Mouse (Mus musculus): ENCODE results near the gene Cpn2. TPM values are rescaled to one million over a fixed set of nuclear protein-coding genes. Genes with fewer than 3 reads are reported as not detected.
A peak's percentile ranks its signal among the peaks of the same experiment; 100 is the strongest.

Cpn2 gene
- polyA plus RNA-seq, 1 experiment: 0.02 TPM

GRCm38 (mm10) chr16:30263156-30263555 lies 4.1 kb downstream of the Cpn2 start:
- H3K4me3 ChIP-seq (ENCODE audit: control insufficient read depth, low read depth, low read length): no peak overlapping the region
- no peak for TF ChIP-seq POLR2A (IDR thresholded peaks at IDR 0.05; ENCODE audit: control insufficient read depth, low read depth, low read length)
- no peak for TF ChIP-seq CTCF (IDR thresholded peaks at IDR 0.05; ENCODE audit: control insufficient read depth, insufficient read depth, insufficient replicate concordance, low read depth, low read length)
- H3K4me1 ChIP-seq (ENCODE audit: control insufficient read depth, insufficient read depth, low read length): no peaks in the 10 kb centered on the region
- no peaks in the 10 kb centered on the region for H3K36me3 ChIP-seq (ENCODE audit: control insufficient read depth, insufficient read depth, low read length)
- no peak overlapping the region for H3K27ac ChIP-seq (ENCODE audit: control insufficient read depth, insufficient read depth, low read depth, low read length)
- no peaks in the 10 kb centered on the region for H3K27me3 ChIP-seq (ENCODE audit: control insufficient read depth, insufficient read depth, low read length)

DNA sequence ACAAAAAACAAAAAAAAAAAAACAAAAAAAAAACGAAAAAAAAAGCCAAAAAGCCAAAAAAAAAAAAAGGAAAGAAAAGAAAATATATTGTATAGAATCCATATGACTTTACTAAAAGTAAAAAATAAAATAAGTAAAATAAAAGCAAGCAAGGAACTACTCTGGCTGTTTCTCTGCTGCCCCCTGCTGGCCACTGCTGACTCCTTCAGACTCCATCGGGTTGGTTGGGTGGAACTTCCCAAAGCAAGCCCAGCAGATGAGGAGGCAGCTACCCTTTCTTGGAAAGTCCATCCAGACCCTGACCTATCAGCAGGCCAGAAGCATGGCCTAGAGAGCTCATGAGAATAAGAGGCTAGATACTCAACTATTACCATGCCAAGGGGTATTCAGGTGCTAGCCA lies 4.6 kb downstream of the Cpn2 start:
- H3K27me3 ChIP-seq (ENCODE audit: control insufficient read depth, insufficient read depth, low read length): no peaks in the 10 kb centered on the region

DNA sequence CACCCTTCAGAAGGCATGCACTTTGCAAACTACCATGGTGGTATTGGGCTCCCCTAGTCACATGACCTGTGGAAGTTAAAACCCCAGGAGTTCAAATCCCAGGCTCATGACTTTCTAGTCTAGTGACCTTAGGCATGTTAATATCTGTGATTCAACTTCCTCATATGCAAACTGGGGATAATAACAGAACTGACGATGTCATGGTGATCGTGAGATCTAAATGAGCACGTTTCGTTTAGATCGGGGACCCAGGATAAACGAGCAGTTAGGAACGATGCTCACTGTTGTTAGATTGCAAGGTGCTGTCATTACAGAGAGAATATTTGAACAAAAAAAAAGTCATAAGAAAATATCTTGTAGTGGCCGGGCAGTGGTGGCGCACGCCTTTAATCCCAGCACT lies 5.1 kb downstream of the Cpn2 start:
- Histone ChIP-seq H3K27me3 (ENCODE audit: control insufficient read depth, insufficient read depth, low read length) (no peaks in the 10 kb centered on the region), H3K4me3 (ENCODE audit: control insufficient read depth, low read depth, low read length) (no peak overlapping the region), H3K36me3 (ENCODE audit: control insufficient read depth, insufficient read depth, low read length) (no peaks in the 10 kb centered on the region), H3K4me1 (ENCODE audit: control insufficient read depth, insufficient read depth, low read length) (no peaks in the 10 kb centered on the region), H3K27ac (ENCODE audit: control insufficient read depth, insufficient read depth, low read depth, low read length) (no peak overlapping the region)
- TF ChIP-seq CTCF (IDR thresholded peaks at IDR 0.05; ENCODE audit: control insufficient read depth, insufficient read depth, insufficient replicate concordance, low read depth, low read length) (no peak), POLR2A (IDR thresholded peaks at IDR 0.05; ENCODE audit: control insufficient read depth, low read depth, low read length) (no peak)

More for the DNA sequence above, 4.6 kb downstream of the Cpn2 start:
- peak; percentile 73; the same call in 1 of the 2 replicates for TF ChIP-seq CTCF (IDR thresholded peaks at IDR 0.05; ENCODE audit: control insufficient read depth, insufficient read depth, insufficient replicate concordance, low read depth, low read length)
- TF ChIP-seq POLR2A (IDR thresholded peaks at IDR 0.05; ENCODE audit: control insufficient read depth, low read depth, low read length): no peak
- Histone ChIP-seq H3K27ac (ENCODE audit: control insufficient read depth, insufficient read depth, low read depth, low read length) (no peak overlapping the region), H3K36me3 (ENCODE audit: control insufficient read depth, insufficient read depth, low read length) (no peaks in the 10 kb centered on the region), H3K4me1 (ENCODE audit: control insufficient read depth, insufficient read depth, low read length) (no peaks in the 10 kb centered on the region), H3K4me3 (ENCODE audit: control insufficient read depth, low read depth, low read length) (no peak overlapping the region)

DNA sequence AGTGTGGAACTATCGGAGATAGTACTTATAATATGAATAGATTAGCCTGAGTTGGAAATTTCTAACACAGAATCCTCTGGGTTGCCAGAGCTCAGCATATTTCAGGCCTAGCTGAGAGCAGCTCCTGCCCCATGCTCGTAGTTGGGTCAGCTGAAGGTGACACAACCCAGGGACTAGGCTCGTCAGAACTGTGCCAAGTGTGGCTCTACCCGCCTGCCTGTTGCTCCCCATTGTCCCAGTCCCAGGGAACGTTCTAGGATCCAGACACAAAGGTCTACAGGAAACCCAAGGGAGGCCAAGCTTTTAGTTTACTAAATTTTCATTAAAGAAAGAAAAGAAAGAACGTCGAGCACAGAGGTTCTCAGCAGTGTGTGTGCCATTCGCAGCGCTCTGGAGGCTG lies 6.0 kb downstream of the Cpn2 start:
- no peaks in the 10 kb centered on the region for H3K4me1 ChIP-seq (ENCODE audit: control insufficient read depth, insufficient read depth, low read length)
- no peak overlapping the region for H3K27ac ChIP-seq (ENCODE audit: control insufficient read depth, insufficient read depth, low read depth, low read length)
- no peaks in the 10 kb centered on the region for H3K27me3 ChIP-seq (ENCODE audit: control insufficient read depth, insufficient read depth, low read length)
- no peak overlapping the region for H3K4me3 ChIP-seq (ENCODE audit: control insufficient read depth, low read depth, low read length)
- TF ChIP-seq POLR2A (IDR thresholded peaks at IDR 0.05; ENCODE audit: control insufficient read depth, low read depth, low read length) (no peak), CTCF (IDR thresholded peaks at IDR 0.05; ENCODE audit: control insufficient read depth, insufficient read depth, insufficient replicate concordance, low read depth, low read length) (no peak)
- H3K36me3 ChIP-seq (ENCODE audit: control insufficient read depth, insufficient read depth, low read length): no peaks in the 10 kb centered on the region

DNA sequence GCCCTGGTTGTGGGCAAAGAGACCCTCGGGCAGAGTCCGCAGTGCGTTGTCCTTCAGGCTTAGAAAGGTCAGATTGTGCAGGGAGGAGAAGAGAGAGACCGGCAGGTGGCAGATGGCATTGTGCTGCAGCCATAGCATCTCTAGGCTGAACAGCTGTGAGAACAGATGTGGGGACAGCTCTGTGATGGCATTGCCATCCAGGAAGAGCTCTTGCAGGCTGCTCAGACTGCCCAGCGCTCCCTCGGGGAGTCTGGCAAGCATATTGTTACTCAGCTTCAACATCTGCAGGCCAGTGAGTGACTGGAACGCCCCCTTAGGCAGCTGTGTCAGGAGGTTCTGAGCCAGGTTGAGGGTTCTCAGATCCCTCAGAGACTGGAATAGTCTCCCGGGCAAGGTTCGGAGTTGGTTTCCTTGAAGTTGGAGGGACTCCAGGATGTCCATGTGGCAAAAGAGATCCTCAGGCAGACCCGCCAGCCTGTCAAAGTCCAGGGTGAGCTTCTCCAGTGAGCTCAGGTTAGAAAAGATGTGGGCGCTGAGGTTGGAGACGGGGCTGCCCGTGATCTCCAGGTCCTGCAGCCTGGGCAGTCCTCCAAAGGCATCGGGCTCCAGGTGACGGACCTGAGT lies 7.2 kb downstream of the Cpn2 start:
- TF ChIP-seq POLR2A (IDR thresholded peaks at IDR 0.05; ENCODE audit: control insufficient read depth, low read depth, low read length) (no peak), CTCF (IDR thresholded peaks at IDR 0.05; ENCODE audit: control insufficient read depth, insufficient read depth, insufficient replicate concordance, low read depth, low read length) (no peak)

GRCm38 (mm10) chr16:30259444-30259843 lies 7.9 kb downstream of the Cpn2 start:
- Histone ChIP-seq H3K36me3 (ENCODE audit: control insufficient read depth, insufficient read depth, low read length) (no peaks in the 10 kb centered on the region), H3K4me1 (ENCODE audit: control insufficient read depth, insufficient read depth, low read length) (no peaks in the 10 kb centered on the region), H3K27ac (ENCODE audit: control insufficient read depth, insufficient read depth, low read depth, low read length) (no peak overlapping the region), H3K4me3 (ENCODE audit: control insufficient read depth, low read depth, low read length) (no peak overlapping the region), H3K27me3 (ENCODE audit: control insufficient read depth, insufficient read depth, low read length) (no peaks in the 10 kb centered on the region)
- no peak for TF ChIP-seq CTCF (IDR thresholded peaks at IDR 0.05; ENCODE audit: control insufficient read depth, insufficient read depth, insufficient replicate concordance, low read depth, low read length)
- TF ChIP-seq POLR2A (IDR thresholded peaks at IDR 0.05; ENCODE audit: control insufficient read depth, low read depth, low read length): no peak

More for the DNA sequence above, 7.2 kb downstream of the Cpn2 start:
- H3K4me1 ChIP-seq (ENCODE audit: control insufficient read depth, insufficient read depth, low read length): no peaks in the 10 kb centered on the region
- no peak overlapping the region for H3K4me3 ChIP-seq (ENCODE audit: control insufficient read depth, low read depth, low read length)
- H3K27ac ChIP-seq (ENCODE audit: control insufficient read depth, insufficient read depth, low read depth, low read length): no peak overlapping the region
- H3K36me3 ChIP-seq (ENCODE audit: control insufficient read depth, insufficient read depth, low read length): no peaks in the 10 kb centered on the region
- H3K27me3 ChIP-seq (ENCODE audit: control insufficient read depth, insufficient read depth, low read length): no peaks in the 10 kb centered on the region

DNA sequence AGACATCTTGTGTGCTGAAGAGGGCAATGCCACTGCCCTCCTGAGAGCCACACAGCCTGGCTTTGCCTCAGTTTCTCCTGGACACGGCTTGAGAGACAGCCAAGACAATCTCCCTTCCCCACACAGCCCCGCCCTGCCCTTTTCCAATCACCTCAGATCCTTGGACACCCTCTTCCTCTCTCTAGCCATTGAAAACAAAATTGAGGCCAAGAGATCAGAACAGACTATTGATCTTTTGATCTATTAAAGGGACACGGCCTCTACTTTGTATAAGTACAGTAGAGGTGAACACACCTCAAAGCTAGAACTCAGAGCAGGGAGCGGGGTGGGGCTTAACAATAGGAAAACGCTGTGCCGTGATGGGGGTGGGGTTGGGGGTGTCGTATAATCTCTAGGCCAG lies 8.9 kb downstream of the Cpn2 start:
- Histone ChIP-seq H3K27ac (ENCODE audit: control insufficient read depth, insufficient read depth, low read depth, low read length) (no peak overlapping the region), H3K36me3 (ENCODE audit: control insufficient read depth, insufficient read depth, low read length) (no peaks in the 10 kb centered on the region), H3K4me3 (ENCODE audit: control insufficient read depth, low read depth, low read length) (no peak overlapping the region), H3K27me3 (ENCODE audit: control insufficient read depth, insufficient read depth, low read length) (no peaks in the 10 kb centered on the region), H3K4me1 (ENCODE audit: control insufficient read depth, insufficient read depth, low read length) (no peaks in the 10 kb centered on the region)
- TF ChIP-seq POLR2A (IDR thresholded peaks at IDR 0.05; ENCODE audit: control insufficient read depth, low read depth, low read length) (no peak), CTCF (IDR thresholded peaks at IDR 0.05; ENCODE audit: control insufficient read depth, insufficient read depth, insufficient replicate concordance, low read depth, low read length) (no peak)

Measured in testis, adult 2 months (tissue).